Mouse (Mus musculus): ENCODE results near the gene Npnt. TPM values are rescaled to one million over a fixed set of nuclear protein-coding genes. Genes with fewer than 3 reads are reported as not detected.
A peak's percentile ranks its signal among the peaks of the same experiment; 100 is the strongest.

Npnt gene
- polyA plus RNA-seq, 1 experiment from 2014 or later: 7.0 TPM

GRCm38 (mm10) chr3:132950529-132950880, 414 bp upstream of the Npnt start:
- H3K4me1 ChIP-seq (replicated peaks): peaks cover 13% of the 10 kb centered on the region
- 6% methylated on average over 7 of the region's 7 CpGs for WGBS

GRCm38 (mm10) chr3:132949380-132949790, 706 bp downstream of the Npnt start:
- H3K9ac ChIP-seq: peak overlapping the region; percentile 71
- peak overlapping the region; percentile 100 for H3K4me2 ChIP-seq
- peak; percentile 83 for ATAC-seq (ENCODE audit: low read depth)
- no peak overlapping the region for H3K27ac ChIP-seq (replicated peaks)
- peak overlapping the region; percentile 71 for H3K4me3 ChIP-seq
- no peaks in the 10 kb centered on the region for H3K36me3 ChIP-seq
- no peaks in the 10 kb centered on the region for H3K9me3 ChIP-seq
- H3K4me1 ChIP-seq (replicated peaks): peaks cover 13% of the 10 kb centered on the region
- H3K27me3 ChIP-seq: peaks cover 37% of the 10 kb centered on the region
- under 1% methylated on average over 25 of the region's 26 CpGs for WGBS

More at GRCm38 (mm10) chr3:132950529-132950880, 414 bp upstream of the Npnt start:
- Histone ChIP-seq H3K27me3 (peaks cover 37% of the 10 kb centered on the region), H3K4me2 (peak overlapping the region; percentile 100), H3K27ac (replicated peaks) (no peak overlapping the region), H3K4me3 (peak overlapping the region; percentile 71), H3K9me3 (no peaks in the 10 kb centered on the region), H3K9ac (peak overlapping the region; percentile 71), H3K36me3 (no peaks in the 10 kb centered on the region)
- no peak for ATAC-seq (ENCODE audit: low read depth)

- Histone ChIP-seq H3K4me1 (replicated peaks) (peaks cover 13% of the 10 kb centered on the region), H3K9ac (no peak overlapping the region), H3K4me3 (no peak overlapping the region), H3K4me2 (peak overlapping the region; percentile 100), H3K9me3 (no peaks in the 10 kb centered on the region), H3K36me3 (no peaks in the 10 kb centered on the region), H3K27ac (replicated peaks) (no peak overlapping the region), H3K27me3 (peaks cover 37% of the 10 kb centered on the region)
- WGBS: 21% methylated on average over 7 of the region's 7 CpGs
- ATAC-seq (ENCODE audit: low read depth): no peak
These were observed 1.7 kb downstream of the Npnt start for GRCm38 (mm10) chr3:132948298-132948795.

DNA sequence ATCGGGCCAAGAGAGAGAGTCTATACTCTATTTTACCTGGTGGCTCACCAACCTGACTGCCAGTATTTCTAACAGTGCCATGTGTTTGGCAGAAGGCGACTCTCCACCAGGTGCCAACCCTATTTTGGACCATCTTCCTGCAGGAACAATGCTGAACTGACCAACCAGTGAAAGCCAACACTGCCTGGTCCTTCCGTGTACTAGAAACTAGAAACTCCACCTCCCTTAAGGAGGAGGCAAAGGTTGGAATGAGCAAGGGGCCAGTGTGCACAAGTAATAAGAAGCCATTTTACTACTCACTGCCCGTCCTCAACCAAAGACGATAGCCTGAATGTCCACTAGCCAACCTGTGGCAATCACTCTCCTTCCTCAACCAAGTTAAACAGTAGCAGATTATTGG, 4.0 kb downstream of the Npnt start:
- H3K27me3 ChIP-seq: peaks cover 35% of the 10 kb centered on the region

DNA sequence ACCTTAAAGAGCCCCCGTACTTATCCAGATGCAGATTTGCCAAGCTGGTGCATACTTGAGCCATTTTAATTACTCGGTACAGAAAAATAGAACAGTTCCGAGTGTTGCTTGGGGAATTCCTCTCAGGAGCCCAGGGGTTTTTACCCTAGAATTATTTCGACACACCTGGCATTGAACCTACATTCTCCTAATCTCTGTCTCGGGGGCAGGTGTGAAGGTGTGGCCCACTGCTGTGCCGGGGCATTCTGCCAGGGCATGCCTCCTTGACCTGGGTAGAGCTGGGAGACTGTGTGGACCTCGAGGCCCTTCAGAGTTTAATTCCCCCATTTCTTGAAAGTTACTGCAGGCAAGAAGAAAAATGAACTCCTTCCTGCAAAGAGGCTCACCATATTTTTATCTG, 4.4 kb downstream of the Npnt start:
- H3K4me1 ChIP-seq (replicated peaks): peaks cover 13% of the 10 kb centered on the region
- no peak overlapping the region for H3K4me3 ChIP-seq
- peaks cover 31% of the 10 kb centered on the region for H3K27me3 ChIP-seq
- H3K9ac ChIP-seq: no peak overlapping the region
- 85% methylated on average over 7 of the region's 7 CpGs for WGBS
- ATAC-seq (ENCODE audit: low read depth): no peak
- H3K4me2 ChIP-seq: no peak overlapping the region
- no peaks in the 10 kb centered on the region for H3K36me3 ChIP-seq
- H3K27ac ChIP-seq (replicated peaks): no peak overlapping the region
- H3K9me3 ChIP-seq: no peaks in the 10 kb centered on the region

More for the DNA sequence above, 4.0 kb downstream of the Npnt start:
- Histone ChIP-seq H3K4me1 (replicated peaks) (peaks cover 13% of the 10 kb centered on the region), H3K4me3 (no peak overlapping the region), H3K4me2 (no peak overlapping the region), H3K36me3 (no peaks in the 10 kb centered on the region), H3K9me3 (no peaks in the 10 kb centered on the region), H3K9ac (no peak overlapping the region), H3K27ac (replicated peaks) (no peak overlapping the region)
- no peak for ATAC-seq (ENCODE audit: low read depth)
- WGBS: 91% methylated on average over 5 of the region's 5 CpGs

DNA sequence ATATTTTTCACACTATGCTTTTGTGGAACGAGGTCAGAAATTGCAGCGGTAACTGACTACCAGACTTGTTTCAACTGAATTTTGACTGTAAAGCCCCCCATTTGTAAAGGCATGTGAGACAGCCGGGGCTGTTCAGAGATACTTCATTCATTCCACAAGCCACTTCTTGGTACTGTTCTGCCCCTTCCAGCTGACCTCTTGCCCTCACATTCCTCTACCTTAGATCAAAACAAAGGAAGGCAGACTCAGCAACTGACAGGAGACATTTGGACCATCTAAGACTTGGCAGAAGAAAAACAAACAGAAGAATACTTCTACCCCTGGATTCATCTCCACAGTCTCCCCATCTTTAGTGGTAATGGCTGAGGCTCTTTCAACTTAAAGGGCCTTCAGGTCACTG, 5.5 kb downstream of the Npnt start:
- H3K4me1 ChIP-seq (replicated peaks): peaks cover 12% of the 10 kb centered on the region
- H3K36me3 ChIP-seq: no peaks in the 10 kb centered on the region
- no peak overlapping the region for H3K4me3 ChIP-seq
- peaks cover 23% of the 10 kb centered on the region for H3K27me3 ChIP-seq
- 63% methylated on average over 3 of the region's 3 CpGs for WGBS
- no peak overlapping the region for H3K27ac ChIP-seq (replicated peaks)
- ATAC-seq (ENCODE audit: low read depth): no peak
- no peaks in the 10 kb centered on the region for H3K9me3 ChIP-seq
- H3K9ac ChIP-seq: no peak overlapping the region
- no peak overlapping the region for H3K4me2 ChIP-seq

DNA sequence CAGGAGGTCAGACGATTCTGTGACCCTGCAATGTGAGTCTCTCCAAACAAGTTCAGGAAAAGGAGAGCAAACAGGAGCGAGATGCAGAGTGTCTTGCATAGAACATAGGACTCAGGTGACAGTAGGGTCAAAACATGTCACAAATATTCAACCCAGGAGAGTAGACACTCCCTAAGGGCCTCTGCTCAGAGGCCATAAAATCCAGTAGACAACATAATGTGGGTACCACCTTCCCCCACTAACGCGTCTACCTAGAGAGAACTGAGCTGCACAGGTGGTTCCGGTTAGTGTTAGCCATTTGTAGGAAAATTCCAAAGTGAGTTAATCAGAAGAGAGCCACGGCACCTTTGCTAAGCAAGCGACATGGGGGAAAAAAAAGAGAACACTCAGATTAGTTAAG, 5.9 kb downstream of the Npnt start:
- Histone ChIP-seq H3K4me1 (replicated peaks) (peaks cover 7% of the 10 kb centered on the region), H3K36me3 (no peaks in the 10 kb centered on the region), H3K27me3 (peaks cover 19% of the 10 kb centered on the region), H3K27ac (replicated peaks) (no peak overlapping the region), H3K9ac (no peak overlapping the region), H3K4me3 (no peak overlapping the region), H3K9me3 (no peaks in the 10 kb centered on the region), H3K4me2 (no peak overlapping the region)
- WGBS: 73% methylated on average over 7 of the region's 7 CpGs
- ATAC-seq (ENCODE audit: low read depth): no peak

GRCm38 (mm10) chr3:132942778-132943177, 7.3 kb downstream of the Npnt start:
- H3K4me2 ChIP-seq: no peak overlapping the region
- H3K4me1 ChIP-seq (replicated peaks): no peaks in the 10 kb centered on the region
- WGBS: 89% methylated on average over 6 of the region's 6 CpGs
- peaks cover 5% of the 10 kb centered on the region for H3K27me3 ChIP-seq
- H3K4me3 ChIP-seq: no peak overlapping the region
- H3K36me3 ChIP-seq: no peaks in the 10 kb centered on the region
- no peak overlapping the region for H3K9ac ChIP-seq
- H3K9me3 ChIP-seq: no peaks in the 10 kb centered on the region
- H3K27ac ChIP-seq (replicated peaks): no peak overlapping the region
- ATAC-seq (ENCODE audit: low read depth): no peak

DNA sequence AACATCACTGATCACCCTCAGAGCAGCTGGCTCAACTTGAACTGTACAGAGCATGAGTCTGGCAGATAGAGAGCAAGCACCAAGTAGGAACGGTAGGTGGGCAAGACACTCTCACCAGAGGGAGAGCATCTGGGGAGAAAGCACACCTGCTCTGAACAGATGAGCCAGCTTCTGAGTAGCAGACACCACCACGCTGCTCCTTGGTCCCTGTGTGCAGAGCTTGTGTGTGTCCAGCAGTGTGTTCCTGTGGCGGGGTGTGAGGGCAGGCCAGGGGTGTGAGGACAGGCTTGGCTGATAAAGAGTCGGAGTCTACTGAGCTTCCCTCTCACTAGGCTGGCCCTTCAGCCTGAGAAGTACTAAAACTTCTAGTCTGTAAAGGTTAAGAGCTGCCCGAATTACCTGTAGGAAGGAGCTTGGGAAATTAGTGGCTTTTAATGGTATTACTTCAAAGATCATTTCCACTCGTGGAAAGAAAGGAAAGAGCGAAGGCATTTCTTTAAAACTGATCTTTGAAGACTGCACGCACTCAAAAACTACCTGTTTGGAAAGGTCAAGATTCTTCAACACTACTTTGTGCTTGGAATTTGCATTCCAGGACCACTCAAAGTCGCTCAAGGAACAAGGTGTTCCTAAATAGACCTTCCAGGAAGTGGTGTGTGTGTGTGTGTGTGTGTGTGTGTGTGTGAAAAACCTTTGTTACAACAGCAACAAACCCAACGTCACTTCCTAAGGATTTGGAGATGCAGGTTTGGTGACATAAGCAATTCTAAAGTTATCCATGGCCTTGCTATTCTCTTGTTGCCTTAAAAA, 9.7 kb downstream of the Npnt start:
- H3K27ac ChIP-seq (replicated peaks): no peak overlapping the region
- H3K4me2 ChIP-seq: no peak overlapping the region
- no peaks in the 10 kb centered on the region for H3K4me1 ChIP-seq (replicated peaks)
- no peak for ATAC-seq (ENCODE audit: low read depth)
- no peaks in the 10 kb centered on the region for H3K36me3 ChIP-seq
- H3K9me3 ChIP-seq: no peaks in the 10 kb centered on the region
- no peak overlapping the region for H3K4me3 ChIP-seq
- no peaks in the 10 kb centered on the region for H3K27me3 ChIP-seq
- 87% methylated on average over 10 of the region's 10 CpGs for WGBS
- H3K9ac ChIP-seq: no peak overlapping the region

GRCm38 (mm10) chr3:132939006-132939405, 11.1 kb downstream of the Npnt start:
- no peaks in the 10 kb centered on the region for H3K9me3 ChIP-seq
- H3K27ac ChIP-seq (replicated peaks): no peak overlapping the region
- no peak overlapping the region for H3K4me3 ChIP-seq
- H3K4me2 ChIP-seq: no peak overlapping the region
- ATAC-seq (ENCODE audit: low read depth): no peak
- H3K9ac ChIP-seq: no peak overlapping the region
- H3K36me3 ChIP-seq: no peaks in the 10 kb centered on the region
- H3K27me3 ChIP-seq: no peaks in the 10 kb centered on the region
- 89% methylated on average over 8 of the region's 8 CpGs for WGBS
- no peaks in the 10 kb centered on the region for H3K4me1 ChIP-seq (replicated peaks)

- Histone ChIP-seq H3K4me2 (no peak overlapping the region), H3K4me3 (no peak overlapping the region), H3K9ac (no peak overlapping the region), H3K9me3 (no peaks in the 10 kb centered on the region), H3K27ac (replicated peaks) (no peak overlapping the region), H3K4me1 (replicated peaks) (no peaks in the 10 kb centered on the region), H3K27me3 (no peaks in the 10 kb centered on the region), H3K36me3 (no peaks in the 10 kb centered on the region)
- 59% methylated on average over 2 of the region's 2 CpGs for WGBS
- ATAC-seq (ENCODE audit: low read depth): no peak
These were observed 15.4 kb downstream of the Npnt start for GRCm38 (mm10) chr3:132934649-132935048.

- H3K9me3 ChIP-seq: no peaks in the 10 kb centered on the region
- H3K27me3 ChIP-seq: no peaks in the 10 kb centered on the region
- H3K36me3 ChIP-seq: no peaks in the 10 kb centered on the region
- ATAC-seq (ENCODE audit: low read depth): no peak
- H3K9ac ChIP-seq: no peak overlapping the region
- WGBS: 89% methylated on average over 4 of the region's 4 CpGs
- H3K4me2 ChIP-seq: no peak overlapping the region
- H3K4me3 ChIP-seq: no peak overlapping the region
- H3K4me1 ChIP-seq (replicated peaks): no peaks in the 10 kb centered on the region
- H3K27ac ChIP-seq (replicated peaks): no peak overlapping the region
These were observed 18.6 kb downstream of the Npnt start for GRCm38 (mm10) chr3:132931526-132931925.

DNA sequence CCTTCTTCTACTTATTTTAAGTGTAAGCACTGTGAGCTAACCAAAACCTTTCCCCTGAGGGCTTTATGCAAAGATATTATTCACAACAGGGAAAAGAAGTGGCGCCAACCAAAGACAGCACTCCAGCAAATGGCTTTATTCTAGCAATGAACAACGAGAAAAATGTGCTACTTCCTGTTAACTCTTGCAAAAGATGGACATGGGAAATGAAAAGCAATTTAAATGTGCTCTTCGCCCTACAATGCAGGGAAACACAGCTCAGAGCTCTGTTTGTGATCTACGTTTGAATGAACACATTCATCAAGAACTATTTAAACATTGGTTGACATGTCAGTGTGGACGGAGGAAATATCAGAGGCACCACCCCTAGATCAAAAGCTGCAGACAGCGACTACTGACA, 20.2 kb downstream of the Npnt start:
- H3K27ac ChIP-seq (replicated peaks): no peak overlapping the region
- no peaks in the 10 kb centered on the region for H3K36me3 ChIP-seq
- no peak for ATAC-seq (ENCODE audit: low read depth)
- no peaks in the 10 kb centered on the region for H3K4me1 ChIP-seq (replicated peaks)
- no peak overlapping the region for H3K4me3 ChIP-seq
- no peak overlapping the region for H3K4me2 ChIP-seq
- 65% methylated on average over 6 of the region's 6 CpGs for WGBS
- no peaks in the 10 kb centered on the region for H3K9me3 ChIP-seq
- H3K9ac ChIP-seq: no peak overlapping the region
- no peaks in the 10 kb centered on the region for H3K27me3 ChIP-seq
